Mouse (Mus musculus): Measurements from ENCODE around the gene Gm2a. TPM values are rescaled to one million over a fixed set of nuclear protein-coding genes. Genes with fewer than 3 reads are reported as not detected.

Gene Gm2a
- 10 to 100 TPM; 10.6 to 10.9 TPM for total RNA-seq (2021)

DNA sequence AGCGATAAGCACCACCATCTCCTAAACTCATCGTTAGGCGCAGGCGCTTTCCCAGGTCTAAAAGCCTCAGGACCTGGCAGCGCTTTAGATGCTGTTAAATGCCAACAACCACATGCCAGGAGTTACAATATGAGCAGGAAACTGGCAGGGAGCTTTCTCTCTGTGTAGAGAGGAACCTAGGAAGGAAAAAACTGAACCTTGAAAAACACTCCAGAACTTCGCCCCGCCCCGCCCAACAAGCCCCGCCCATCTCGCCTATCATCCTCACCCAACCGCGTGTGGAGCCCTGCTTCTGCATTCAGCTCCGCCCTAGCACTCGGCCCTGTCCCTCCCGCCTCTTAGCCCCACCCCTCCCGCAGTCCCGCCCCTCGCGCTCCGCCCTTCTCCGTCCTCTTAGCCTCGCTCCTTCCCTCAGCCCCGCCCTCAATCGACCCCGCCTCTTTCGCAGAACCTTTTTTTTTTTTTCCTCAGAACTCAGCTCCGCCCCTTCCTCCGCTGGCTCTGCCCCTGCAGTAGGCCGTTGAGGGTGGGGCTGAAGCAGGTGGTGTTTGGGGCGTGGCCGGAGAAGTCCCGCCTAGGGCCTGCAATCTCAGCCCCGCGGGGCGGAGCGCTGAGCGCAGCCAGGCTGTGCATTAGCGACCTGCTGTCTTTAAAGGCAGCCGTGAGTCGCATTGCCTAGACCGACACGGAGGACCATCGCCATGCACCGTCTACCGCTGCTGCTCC is at the start of gene Gm2a:
Gm2a (plus strand) TSS at position 653 of the 726 bp plus-strand sequence.
- peak; percentile 88 for DNase-seq (ENCODE audit: low spot score)
- intact Hi-C loops (cut with DNase I), result no loop called here

GRCm38 (mm10) chr11:55050837-55051510 is 46.9 kb upstream of the Gm2a start:
- intact Hi-C loops (cut with DNase I), result no loop called here
- DNase-seq (ENCODE audit: low spot score), result no peak

- intact Hi-C loops (cut with DNase I), result no loop called here
- DNase-seq (ENCODE audit: low spot score), result no peak
Observed at GRCm38 (mm10) chr11:55057511-55057910, 40.4 kb upstream of the Gm2a start.

GRCm38 (mm10) chr11:55060802-55061201 is 37.1 kb upstream of the Gm2a start:
- DNase-seq (ENCODE audit: low spot score), result no peak
- intact Hi-C loops (cut with DNase I), result no loop called here

- DNase-seq (ENCODE audit: low spot score), result no peak
- intact Hi-C loops (cut with DNase I), result no loop called here
Observed at GRCm38 (mm10) chr11:55062856-55063255, 35.1 kb upstream of the Gm2a start.

- no peak for DNase-seq (ENCODE audit: low spot score)
- intact Hi-C loops (cut with DNase I), result no loop called here
Observed at GRCm38 (mm10) chr11:55066921-55067320, 31.0 kb upstream of the Gm2a start.

GRCm38 (mm10) chr11:55069023-55069422 is 28.9 kb upstream of the Gm2a start:
- intact Hi-C loops (cut with DNase I), result no loop called here
- DNase-seq (ENCODE audit: low spot score), result no peak

GRCm38 (mm10) chr11:55071344-55071743 is 26.6 kb upstream of the Gm2a start:
- DNase-seq (ENCODE audit: low spot score), result no peak
- intact Hi-C loops (cut with DNase I), result no loop called here

GRCm38 (mm10) chr11:55072467-55072866 is 25.4 kb upstream of the Gm2a start:
- DNase-seq (ENCODE audit: low spot score), result no peak
- intact Hi-C loops (cut with DNase I), result no loop called here

DNA sequence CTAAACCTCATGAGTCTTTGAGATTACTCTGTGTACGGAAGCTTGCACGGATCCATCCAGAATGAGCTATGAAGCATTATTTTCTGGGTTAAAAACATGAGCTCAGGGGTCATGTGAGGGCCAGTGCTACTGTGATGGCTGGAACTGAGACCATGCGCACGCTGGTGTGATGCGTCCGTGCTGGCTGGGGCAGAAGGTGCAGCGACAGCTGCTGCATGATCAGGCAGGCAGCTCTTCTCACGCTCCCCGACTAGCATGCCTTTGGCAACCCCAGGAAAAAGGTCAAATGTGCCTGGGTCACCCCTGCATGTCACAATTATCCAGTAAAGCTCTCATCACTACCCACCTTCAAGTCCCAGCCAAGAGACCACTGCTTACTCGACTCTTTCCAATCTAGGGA is 24.7 kb upstream of the Gm2a start:
- intact Hi-C loops (cut with DNase I), result no loop called here
- DNase-seq (ENCODE audit: low spot score), result no peak

GRCm38 (mm10) chr11:55075602-55076001 is 22.3 kb upstream of the Gm2a start:
- intact Hi-C loops (cut with DNase I), result no loop called here
- no peak for DNase-seq (ENCODE audit: low spot score)

DNA sequence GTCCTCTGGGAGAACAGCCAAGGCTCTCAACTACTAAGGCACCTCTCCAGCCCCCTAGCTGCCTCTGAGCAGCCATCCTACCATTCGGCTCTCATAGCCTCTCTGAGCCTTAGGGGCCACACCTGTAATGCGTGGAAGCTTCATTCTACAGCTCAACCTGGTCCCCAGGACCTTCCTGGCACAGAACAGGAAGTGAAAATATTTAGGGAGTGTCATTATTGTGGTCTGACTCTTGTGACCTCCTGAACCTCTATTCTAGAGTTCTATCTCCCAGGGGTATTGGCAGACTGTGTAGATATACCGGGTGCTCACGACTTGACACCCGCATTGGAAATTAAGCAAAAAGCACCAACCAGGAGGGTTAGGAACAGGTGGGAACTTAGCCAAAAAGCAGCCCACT is 21.7 kb upstream of the Gm2a start:
- intact Hi-C loops (cut with DNase I), result no loop called here
- no peak for DNase-seq (ENCODE audit: low spot score)

DNA sequence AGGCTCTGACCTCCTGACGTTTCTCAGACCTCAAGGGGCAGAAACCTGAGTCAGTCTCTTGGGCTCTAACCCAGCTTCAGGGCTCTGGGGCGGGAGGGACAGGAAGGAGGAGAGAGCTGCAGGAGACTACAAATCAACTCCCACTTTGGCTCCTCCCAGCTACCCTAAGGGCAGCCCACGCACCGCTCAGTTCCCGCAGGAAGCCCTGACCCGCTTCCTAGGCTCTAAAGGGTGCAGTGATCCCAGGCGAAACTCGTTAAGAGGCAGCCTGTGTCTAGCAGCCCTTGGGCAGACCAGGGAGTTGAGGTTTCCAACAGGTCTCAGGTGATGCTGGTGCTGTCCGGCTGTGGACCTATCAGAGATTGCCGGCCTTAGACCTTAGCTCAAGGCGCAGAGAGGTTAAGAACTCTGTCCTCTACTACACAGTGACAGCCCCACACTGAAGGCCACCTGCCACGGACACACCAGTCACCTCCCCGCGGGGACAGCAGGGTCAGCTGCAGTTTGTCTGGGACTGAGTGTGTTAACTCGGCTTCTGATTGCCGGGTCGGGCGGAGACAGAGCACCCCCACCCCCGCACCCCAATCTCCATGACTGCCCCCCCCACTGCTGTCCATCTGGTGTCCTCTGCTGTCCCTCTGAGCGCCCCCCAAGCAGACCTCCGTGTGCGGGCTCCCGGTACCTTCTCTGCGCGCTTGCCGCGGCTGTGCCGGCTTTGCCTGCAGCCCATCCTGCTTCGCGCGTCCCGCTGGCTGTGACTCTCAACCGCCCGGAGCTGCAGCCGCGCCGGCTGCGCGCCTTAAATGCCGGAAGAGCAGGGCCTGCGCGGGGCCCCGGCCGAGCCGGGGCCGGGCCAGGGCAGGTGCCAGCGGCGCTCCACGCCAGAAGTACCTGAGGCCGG is 20.3 kb upstream of the Gm2a start, which contains the start of gene Ccdc69:
Ccdc69 (minus strand) TSS at position 801 of the 901 bp plus-strand sequence.
- intact Hi-C loops (cut with DNase I), result no loop called here
- peak; percentile 57 for DNase-seq (ENCODE audit: low spot score)

GRCm38 (mm10) chr11:55078502-55078901 is 19.4 kb upstream of the Gm2a start:
- no peak for DNase-seq (ENCODE audit: low spot score)
- intact Hi-C loops (cut with DNase I), result no loop called here

DNA sequence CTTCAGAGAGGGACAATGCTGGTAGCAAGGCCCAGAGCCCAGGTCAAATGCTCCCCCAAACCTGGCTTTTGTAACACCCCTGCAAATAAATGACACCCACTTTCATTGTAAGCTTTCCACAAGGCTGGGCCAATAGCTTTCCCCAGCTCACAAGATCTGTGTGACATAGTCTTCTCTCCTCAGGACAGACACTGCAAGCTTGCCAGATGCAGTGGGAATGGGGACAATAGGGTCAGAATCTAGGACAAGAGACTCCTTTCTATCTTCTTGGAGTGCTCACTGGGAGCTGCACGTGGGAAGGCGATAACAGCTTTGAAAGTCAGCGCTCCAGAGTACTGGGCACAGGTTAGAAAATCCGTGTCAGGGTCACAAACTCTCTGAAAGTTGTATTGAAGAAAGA is 18.7 kb upstream of the Gm2a start:
- intact Hi-C loops (cut with DNase I), result no loop called here

GRCm38 (mm10) chr11:55081206-55081605 is 16.7 kb upstream of the Gm2a start:
- DNase-seq (ENCODE audit: low spot score), result no peak
- intact Hi-C loops (cut with DNase I), result no loop called here

More for the DNA sequence above, 18.7 kb upstream of the Gm2a start:
- DNase-seq (ENCODE audit: low spot score), result no peak

DNA sequence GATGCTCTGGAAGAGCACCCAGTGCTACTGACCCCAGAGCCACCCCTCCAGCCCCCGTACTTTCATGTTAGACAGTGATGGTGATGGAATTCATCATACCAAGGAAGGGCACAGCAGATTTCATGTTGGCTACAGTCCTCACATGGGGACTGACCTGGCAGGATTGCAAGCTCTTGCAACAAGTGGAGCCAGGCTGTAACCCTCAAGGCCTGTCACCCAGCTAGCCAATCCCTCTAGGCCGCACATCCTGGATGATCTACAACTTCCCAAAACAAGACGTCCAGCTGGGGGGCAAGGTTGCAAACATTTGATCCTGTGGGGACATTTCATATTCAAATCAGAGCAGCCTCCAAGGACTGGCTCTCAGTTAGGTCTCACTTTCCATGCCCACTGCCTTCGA is 13.3 kb upstream of the Gm2a start:
- intact Hi-C loops (cut with DNase I), result loop anchor here (5.0 kb wide), 2 partner anchors 73 to 152 kb away; no protein-coding TSS in a partner anchor
- DNase-seq (ENCODE audit: low spot score), result no peak

DNA sequence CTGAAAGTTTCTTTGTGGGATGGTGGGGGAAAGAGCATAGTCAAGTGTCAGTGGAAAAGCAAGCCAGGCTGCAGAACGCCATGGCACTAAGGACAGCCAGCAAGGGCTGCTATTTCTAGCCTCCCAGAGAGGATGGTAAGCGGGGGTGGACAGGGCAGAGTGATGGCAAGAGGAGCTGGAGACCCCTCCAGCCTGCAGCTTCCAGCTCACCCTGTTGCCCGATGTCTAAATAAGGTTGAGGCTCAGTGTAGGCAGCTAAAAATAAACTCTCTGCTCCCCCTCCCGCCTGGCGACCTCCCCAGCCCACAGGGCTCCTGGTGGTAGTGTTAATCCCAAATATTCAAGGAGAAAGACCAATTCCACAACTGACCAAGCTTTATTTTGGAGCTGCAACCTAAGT is 12.5 kb upstream of the Gm2a start:
- intact Hi-C loops (cut with DNase I), result loop anchor here (5.0 kb wide), 2 partner anchors 72 to 153 kb away; no protein-coding TSS in a partner anchor
- DNase-seq (ENCODE audit: low spot score), result peak; percentile 24

DNA sequence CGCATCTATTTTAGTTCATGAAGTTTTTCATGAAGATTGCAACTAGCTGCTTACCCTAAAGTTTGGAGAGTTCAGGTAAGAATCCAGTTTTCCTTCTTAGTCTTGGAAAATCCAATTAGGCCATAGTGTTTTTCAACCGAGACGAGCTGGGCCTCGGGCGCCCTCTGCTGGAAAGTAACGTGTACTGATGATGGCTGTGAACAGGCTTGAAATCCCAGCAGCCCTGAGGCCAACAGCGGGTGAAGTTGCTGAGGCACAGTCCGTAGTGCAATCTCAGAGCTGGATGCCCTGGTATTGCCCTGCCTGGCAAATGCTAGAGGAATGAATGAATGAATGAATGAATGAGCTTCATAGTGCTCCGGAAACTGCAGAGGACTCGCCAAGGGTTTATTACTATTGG is 10.9 kb upstream of the Gm2a start:
- peak; percentile 27 for DNase-seq (ENCODE audit: low spot score)
- intact Hi-C loops (cut with DNase I), result loop anchor here (1.0 to 5.0 kb wide), 4 partner anchors 41 to 155 kb away; no protein-coding TSS in a partner anchor

DNA sequence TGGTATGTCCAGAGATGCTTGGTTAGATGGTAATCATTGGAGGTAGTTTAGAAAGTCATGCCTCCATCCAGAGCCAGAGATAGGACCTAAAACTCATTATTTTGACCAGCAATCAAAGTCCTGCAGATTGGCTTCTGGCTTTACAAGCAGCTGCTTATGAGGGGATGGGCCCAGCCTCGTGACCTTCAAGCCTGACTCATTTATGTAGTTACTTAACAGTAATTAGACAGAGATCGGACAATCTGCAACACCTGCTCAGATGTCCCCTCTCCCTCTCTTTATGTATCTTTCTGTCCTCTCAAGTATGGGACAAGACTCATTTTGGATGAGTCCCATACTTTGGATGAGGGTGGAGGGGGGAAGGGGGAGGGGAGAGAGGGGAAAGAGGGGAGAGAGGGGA is 8.0 kb upstream of the Gm2a start:
- intact Hi-C loops (cut with DNase I), result loop anchor here (5.0 kb wide), 2 partner anchors 67 to 158 kb away; no protein-coding TSS in a partner anchor
- DNase-seq (ENCODE audit: low spot score), result no peak
